Mouse (Mus musculus): Measurements from ENCODE around the gene Clnk.

GRCm38 (mm10) chr5:38687694-38688093, 188.9 kb downstream of the Clnk start:
- TF ChIP-seq TAL1 (IDR thresholded peaks at IDR 0.05; ENCODE audit: low read length) (no peak), GATA1 (IDR thresholded peaks at IDR 0.05; ENCODE audit: low read length) (no peak)

Measured in erythroblast, embryonic 14.5 days (primary cell).